Mouse (Mus musculus) right cerebral cortex, postnatal 10 days (tissue): Measurements from ENCODE around the gene Pip4k2b.
"Not testable (repeated sequence)": the region's sequence is repeated elsewhere in the genome, so short reads cannot be mapped to it uniquely, and the experiment has no call there.

Experiments
- DNase-seq, 2 experiments: peaks; one replicate each; pipeline ENCODE4 v3.0.0; 2021; ENCODE audit warnings: low spot score in 2 of 2

Pip4k2b gene

GRCm38 (mm10) chr11:97744063-97744717, at the start of gene Pip4k2b:
TSS of gene Pip4k2b (minus strand) at chr11:97744704.
- no peak for DNase-seq

GRCm38 (mm10) chr11:97793165-97793564, 48.7 kb upstream of the Pip4k2b start:
- no peak for DNase-seq

GRCm38 (mm10) chr11:97790778-97791438, 46.4 kb upstream of the Pip4k2b start:
- not testable (repeated sequence) for DNase-seq

GRCm38 (mm10) chr11:97789727-97790126, 45.2 kb upstream of the Pip4k2b start:
- no peak for DNase-seq

GRCm38 (mm10) chr11:97787961-97788360, 43.5 kb upstream of the Pip4k2b start:
- no peak for DNase-seq

GRCm38 (mm10) chr11:97782564-97782895, 38.0 kb upstream of the Pip4k2b start:
- DNase-seq: no peak

- peak; percentile 100 for DNase-seq
Observed at GRCm38 (mm10) chr11:97781832-97782563, 37.5 kb upstream of the Pip4k2b start, which contains the start of gene Rpl23. TSS of gene Rpl23 (minus strand) at chr11:97782437.

GRCm38 (mm10) chr11:97781478-97781831, 37.0 kb upstream of the Pip4k2b start:
- DNase-seq: no peak

GRCm38 (mm10) chr11:97779968-97780701, 35.6 kb upstream of the Pip4k2b start:
- no peak for DNase-seq

GRCm38 (mm10) chr11:97778918-97779317, 34.4 kb upstream of the Pip4k2b start:
- DNase-seq: no peak

GRCm38 (mm10) chr11:97777129-97777529, 32.6 kb upstream of the Pip4k2b start:
- DNase-seq: no peak

GRCm38 (mm10) chr11:97776497-97777128, 32.1 kb upstream of the Pip4k2b start:
- DNase-seq: no peak

- DNase-seq: no peak
Observed at GRCm38 (mm10) chr11:97775808-97776496, 31.4 kb upstream of the Pip4k2b start, which contains the start of gene 1700001P01Rik. TSS of gene 1700001P01Rik (minus strand) at chr11:97775918.

- DNase-seq: no peak
Observed at GRCm38 (mm10) chr11:97775186-97775585, 30.7 kb upstream of the Pip4k2b start.

GRCm38 (mm10) chr11:97771410-97771809, 26.9 kb upstream of the Pip4k2b start:
- DNase-seq: no peak

- DNase-seq: no peak
Observed at GRCm38 (mm10) chr11:97769704-97770103, 25.2 kb upstream of the Pip4k2b start.

- peak; percentile 97 to 98 for DNase-seq
Observed at GRCm38 (mm10) chr11:97766154-97766881, 21.8 kb upstream of the Pip4k2b start, which contains the start of gene Cwc25. TSS of gene Cwc25 (minus strand) at chr11:97766556.

- DNase-seq: no peak
Observed at GRCm38 (mm10) chr11:97761638-97762037, 17.1 kb upstream of the Pip4k2b start.

GRCm38 (mm10) chr11:97758942-97759341, 14.4 kb upstream of the Pip4k2b start:
- no peak for DNase-seq

GRCm38 (mm10) chr11:97758125-97758524, 13.6 kb upstream of the Pip4k2b start:
- no peak for DNase-seq
